Mouse (Mus musculus) midbrain, embryonic 12.5 days (tissue): ENCODE data around the gene Mypn. TPM values are rescaled to one million over a fixed set of nuclear protein-coding genes. Genes with fewer than 3 reads are reported as not detected.

Experiments used
- ATAC-seq: fragments of 200-750 bp; cut with Nextera tagmentation; 2 replicates; pipeline ENCODE4 v1.8.0; 2017; ENCODE audit warnings: low read depth, moderate TSS enrichment, moderate library complexity; ENCODE audit not compliant: low FRiP score
- H3K27ac ChIP-seq: fragments of 300-500 bp; sonication (generic); replicated peaks from 2 replicates; pipeline ENCODE4 v1.5.1; 2016; ENCODE audit warnings: mild to moderate bottlenecking
- H3K27me3 ChIP-seq: fragments of 300-500 bp; sonication (generic); 2 replicates; pipeline ENCODE4 v1.6.1; 2016; ENCODE audit warnings: mild to moderate bottlenecking
- H3K36me3 ChIP-seq: fragments of 300-500 bp; sonication (generic); 2 replicates; pipeline ENCODE4 v1.6.1; 2016
- H3K4me1 ChIP-seq: fragments of 300-500 bp; sonication (generic); 2 replicates; pipeline ENCODE4 v1.6.1; 2016
- H3K4me2 ChIP-seq: fragments of 300-500 bp; sonication (generic); replicated peaks from 2 replicates; pipeline ENCODE4 v1.6.1; 2016; ENCODE audit warnings: mild to moderate bottlenecking, moderate library complexity
- H3K4me3 ChIP-seq: fragments of 300-500 bp; sonication (generic); 2 replicates; pipeline ENCODE4 v1.5.1; 2016; ENCODE audit warnings: mild to moderate bottlenecking
- H3K9ac ChIP-seq: fragments of 300-500 bp; sonication (generic); replicated peaks from 2 replicates; pipeline ENCODE4 v1.6.1; 2016; ENCODE audit warnings: mild to moderate bottlenecking, moderate library complexity
- H3K9me3 ChIP-seq: fragments of 300-500 bp; sonication (generic); 2 replicates; pipeline ENCODE4 v1.6.1; 2016; ENCODE audit warnings: mild to moderate bottlenecking
- WGBS: fragments of 180-500 bp; shearing (Covaris S2); methylation state at CpG from one replicate; pipeline ENCODE4 v1.1.7; 2016; 5-methylcytosine and 5-hydroxymethylcytosine counted together
- polyA plus RNA-seq: library from polyadenylated mRNA; unstranded; fragments of >200 nt; fragmentation: Nextera tagmentation; extraction: Ambion mirVana; gene quantifications from 2 replicates; pipeline ENCODE4 v1.2.1, GENCODE M21; 2016

Mypn gene
- polyA plus RNA-seq, 1 experiment from 2014 or later = 0.13 TPM

DNA sequence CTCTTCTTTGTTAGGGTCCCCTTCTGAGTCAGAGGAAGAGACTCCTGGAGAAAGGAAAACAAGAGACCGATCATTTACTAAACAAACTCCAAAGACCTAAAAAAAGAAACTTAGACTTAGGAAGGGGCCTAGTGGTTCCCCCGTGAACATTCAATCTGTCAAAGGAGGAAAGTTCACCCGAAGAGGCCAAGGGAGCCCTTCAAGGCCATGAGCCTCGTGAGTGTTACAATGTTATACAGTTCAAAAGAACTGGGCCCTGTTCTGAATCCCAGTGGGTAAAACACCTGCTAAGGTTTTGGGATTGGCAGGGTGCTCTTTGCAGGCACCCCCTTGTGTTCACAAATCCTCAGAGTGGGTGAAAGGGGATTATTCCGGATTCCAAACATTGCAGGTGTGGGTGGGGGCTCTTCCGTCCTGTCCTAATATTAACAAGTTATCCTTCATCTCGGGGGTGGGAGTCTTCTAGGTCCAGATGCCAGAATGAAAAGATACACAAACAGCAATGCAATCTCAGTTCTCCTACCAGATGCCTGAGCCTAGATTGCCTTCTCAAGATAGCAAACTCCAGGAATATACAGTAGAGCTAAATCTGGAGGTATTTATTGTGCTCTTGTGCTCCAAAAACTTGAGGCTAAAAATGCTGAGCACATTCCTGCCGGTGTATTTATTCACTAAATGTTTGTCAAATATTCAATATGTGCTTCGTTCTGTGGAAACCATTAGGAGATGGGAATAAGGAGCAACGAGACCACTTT, 36.3 kb downstream of the Mypn start:
- H3K4me2 ChIP-seq = no peak overlapping the region
- H3K27me3 ChIP-seq = no peaks in the 10 kb centered on the region
- ATAC-seq = no peak
- 85% methylated on average over 10 of the region's 10 CpGs for WGBS
- no peak overlapping the region for H3K9ac ChIP-seq
- H3K9me3 ChIP-seq = no peaks in the 10 kb centered on the region
- no peaks in the 10 kb centered on the region for H3K4me1 ChIP-seq
- H3K36me3 ChIP-seq = no peaks in the 10 kb centered on the region
- H3K4me3 ChIP-seq = no peak overlapping the region
- H3K27ac ChIP-seq = no peak overlapping the region

DNA sequence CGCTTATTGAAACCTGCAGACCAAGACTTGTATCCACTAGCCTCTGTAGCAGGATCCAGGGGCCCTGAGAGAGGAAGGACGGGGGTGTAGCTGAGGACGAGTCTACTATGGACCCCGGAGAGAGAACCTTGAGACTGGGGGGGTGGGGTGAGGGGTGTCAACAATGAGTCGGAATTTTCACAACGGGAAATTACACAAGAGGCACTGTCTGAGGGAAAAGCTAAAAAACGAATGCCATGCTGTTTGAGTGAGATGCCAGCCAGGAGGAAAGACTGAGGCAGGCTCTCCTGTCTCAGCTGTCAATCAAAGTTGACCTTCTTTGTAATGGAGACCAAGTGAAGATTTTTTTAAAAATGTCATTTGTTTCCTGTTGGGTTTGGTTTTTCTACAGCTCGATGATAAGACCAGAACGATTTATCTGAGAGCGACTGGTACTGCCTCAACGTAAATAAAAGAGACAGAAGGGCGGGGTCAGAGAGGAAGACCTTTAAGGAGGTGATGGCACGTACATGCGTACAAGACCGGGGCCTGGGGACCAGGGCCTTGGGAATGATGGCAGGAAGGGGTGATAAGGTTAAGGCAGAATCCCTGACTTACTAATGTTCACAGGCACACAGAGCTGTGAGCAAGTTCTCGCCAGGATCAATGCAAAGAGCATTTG, 37.9 kb downstream of the Mypn start:
- Histone ChIP-seq H3K4me2 (no peak overlapping the region), H3K4me1 (no peaks in the 10 kb centered on the region), H3K27ac (no peak overlapping the region), H3K4me3 (no peak overlapping the region), H3K9ac (no peak overlapping the region), H3K36me3 (no peaks in the 10 kb centered on the region), H3K27me3 (no peaks in the 10 kb centered on the region), H3K9me3 (no peaks in the 10 kb centered on the region)
- ATAC-seq = no peak
- 89% methylated on average over 16 of the region's 16 CpGs for WGBS

DNA sequence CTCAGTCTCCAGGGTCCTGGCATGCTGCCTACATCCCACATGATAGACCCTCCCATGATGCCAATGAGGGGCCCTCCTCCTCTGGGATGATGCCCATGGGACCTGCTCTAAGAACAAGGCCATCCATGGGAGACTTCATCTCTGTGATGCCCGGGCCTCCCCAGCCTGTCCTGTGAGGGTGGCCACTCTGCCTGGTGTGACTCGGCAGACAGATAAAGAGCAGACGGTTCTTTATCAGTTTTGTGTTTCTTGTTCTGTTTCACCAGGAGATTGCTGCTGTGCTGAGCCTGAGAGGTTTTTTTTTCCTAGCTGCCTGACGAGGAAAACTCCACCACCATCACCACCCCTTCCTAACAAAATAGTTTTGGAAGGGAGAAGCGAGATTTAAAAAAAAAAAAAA, 42.5 kb downstream of the Mypn start:
- ATAC-seq = no peak
- Histone ChIP-seq H3K4me2 (no peak overlapping the region), H3K27ac (no peak overlapping the region), H3K4me3 (no peak overlapping the region), H3K27me3 (no peaks in the 10 kb centered on the region), H3K4me1 (no peaks in the 10 kb centered on the region), H3K9ac (no peak overlapping the region), H3K9me3 (no peaks in the 10 kb centered on the region), H3K36me3 (no peaks in the 10 kb centered on the region)
- 70% methylated on average over 5 of the region's 5 CpGs for WGBS

DNA sequence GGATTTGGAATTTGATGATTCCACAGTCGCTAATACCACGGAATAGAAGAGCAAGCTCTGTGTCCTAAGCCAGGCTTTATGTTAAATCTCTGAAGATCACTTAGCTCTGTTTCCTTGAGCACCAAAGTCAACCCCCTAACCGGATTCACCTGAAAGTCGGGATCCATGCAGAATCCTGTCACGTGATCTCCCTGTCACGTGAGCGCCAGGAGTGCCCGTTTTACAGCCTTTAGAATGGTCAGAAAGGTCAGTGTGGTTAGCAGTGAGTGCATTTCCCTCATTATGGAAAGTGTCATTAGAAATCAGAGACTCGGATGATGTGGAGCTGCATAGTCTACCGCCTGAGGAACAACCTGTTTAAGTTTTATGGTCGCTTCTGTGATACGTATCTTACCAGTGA, 43.1 kb downstream of the Mypn start:
- no peak overlapping the region for H3K9ac ChIP-seq
- H3K36me3 ChIP-seq = no peaks in the 10 kb centered on the region
- WGBS = 79% methylated on average over 12 of the region's 12 CpGs
- H3K4me1 ChIP-seq = no peaks in the 10 kb centered on the region
- H3K27ac ChIP-seq = no peak overlapping the region
- H3K27me3 ChIP-seq = no peaks in the 10 kb centered on the region
- H3K4me2 ChIP-seq = no peak overlapping the region
- no peak overlapping the region for H3K4me3 ChIP-seq
- no peak for ATAC-seq
- no peaks in the 10 kb centered on the region for H3K9me3 ChIP-seq

DNA sequence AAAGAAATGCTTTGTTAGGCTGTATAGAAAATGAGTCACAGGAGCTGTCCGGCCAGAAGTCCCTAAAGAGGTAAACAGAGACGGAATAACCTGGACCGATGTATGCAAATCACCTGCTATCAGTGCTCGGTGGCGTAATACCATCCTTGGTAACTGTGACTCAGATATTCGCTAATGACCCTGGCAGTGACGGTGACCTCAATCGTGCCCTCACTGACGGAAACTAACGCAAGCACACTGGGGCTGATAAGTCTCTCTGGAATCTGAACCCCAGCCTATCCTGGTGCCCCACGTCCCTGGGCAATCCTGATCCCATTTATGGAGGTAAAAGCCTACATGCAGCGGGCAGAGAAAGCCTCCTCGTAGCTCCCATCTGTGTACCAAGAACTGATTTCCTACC, 45.6 kb downstream of the Mypn start:
- H3K9me3 ChIP-seq = no peaks in the 10 kb centered on the region
- no peaks in the 10 kb centered on the region for H3K27me3 ChIP-seq
- H3K27ac ChIP-seq = no peak overlapping the region
- no peaks in the 10 kb centered on the region for H3K36me3 ChIP-seq
- H3K4me2 ChIP-seq = no peak overlapping the region
- H3K9ac ChIP-seq = no peak overlapping the region
- no peaks in the 10 kb centered on the region for H3K4me1 ChIP-seq
- no peak overlapping the region for H3K4me3 ChIP-seq
- 80% methylated on average over 13 of the region's 13 CpGs for WGBS
- no peak for ATAC-seq

DNA sequence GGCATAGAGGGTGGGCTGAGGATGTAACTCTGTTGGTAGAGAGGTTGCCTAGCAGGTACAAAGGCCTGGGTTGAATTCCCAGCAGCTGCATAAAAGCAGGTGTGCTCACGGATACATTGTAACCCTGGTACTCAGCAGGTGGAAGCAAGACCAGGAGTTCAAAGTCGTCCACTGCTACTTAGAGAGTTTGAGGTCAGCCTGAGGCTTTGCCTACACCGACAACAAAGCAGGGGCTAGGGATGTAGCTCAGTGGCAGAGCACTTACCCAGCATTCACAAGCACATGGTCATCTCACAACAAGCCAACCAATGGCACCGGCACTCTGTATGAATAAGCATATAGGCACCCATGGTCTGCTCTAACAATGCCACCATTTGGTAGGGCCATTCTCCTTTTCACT, 46.3 kb downstream of the Mypn start:
- ATAC-seq = no peak
- Histone ChIP-seq H3K27ac (no peak overlapping the region), H3K4me3 (no peak overlapping the region), H3K36me3 (no peaks in the 10 kb centered on the region), H3K9ac (no peak overlapping the region), H3K4me1 (no peaks in the 10 kb centered on the region), H3K9me3 (no peaks in the 10 kb centered on the region), H3K27me3 (no peaks in the 10 kb centered on the region), H3K4me2 (no peak overlapping the region)
- WGBS = 78% methylated on average over 4 of the region's 4 CpGs

DNA sequence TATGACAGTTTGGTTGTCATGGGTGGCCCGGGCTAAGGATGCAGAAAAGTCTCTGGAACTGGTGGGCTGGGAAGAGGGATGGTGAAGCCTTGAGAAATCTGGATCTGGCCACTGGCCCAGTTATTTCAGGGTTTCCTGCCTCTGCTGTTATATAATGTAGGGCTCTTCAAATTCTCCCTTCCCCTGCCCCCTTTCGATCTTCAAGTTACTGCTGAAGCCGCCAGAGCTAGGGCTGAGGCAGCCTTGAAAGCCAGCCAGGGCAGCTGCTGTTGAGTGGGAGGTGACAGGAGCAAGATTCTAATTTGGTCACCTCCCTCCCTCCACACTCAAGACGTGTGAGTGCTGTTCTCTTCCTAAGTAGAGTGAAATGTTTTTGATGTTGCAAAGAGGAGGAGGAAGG, 46.8 kb downstream of the Mypn start:
- no peak for ATAC-seq
- no peaks in the 10 kb centered on the region for H3K9me3 ChIP-seq
- no peak overlapping the region for H3K4me3 ChIP-seq
- no peaks in the 10 kb centered on the region for H3K36me3 ChIP-seq
- no peak overlapping the region for H3K9ac ChIP-seq
- H3K4me1 ChIP-seq = no peaks in the 10 kb centered on the region
- no peaks in the 10 kb centered on the region for H3K27me3 ChIP-seq
- no peak overlapping the region for H3K4me2 ChIP-seq
- WGBS = 69% methylated on average over 4 of the region's 4 CpGs
- H3K27ac ChIP-seq = no peak overlapping the region

DNA sequence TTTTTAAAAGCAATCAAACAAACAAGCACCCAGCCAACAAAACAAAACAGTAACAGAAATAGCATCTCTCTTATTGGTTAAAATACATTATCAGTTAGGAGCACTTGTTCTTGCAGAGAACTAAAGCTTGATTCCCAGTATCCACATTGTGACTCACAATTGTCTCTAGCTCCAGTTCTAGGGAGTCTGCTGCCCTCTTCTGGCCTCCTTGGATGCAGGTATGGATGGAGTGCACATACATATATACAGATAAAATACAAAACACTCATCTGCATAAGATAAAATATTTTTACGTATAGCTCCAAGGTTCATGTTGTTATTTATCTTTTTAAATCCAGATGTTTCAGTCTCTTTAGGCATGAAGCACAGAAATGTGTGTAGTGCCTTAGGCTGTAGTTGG, 47.4 kb downstream of the Mypn start:
- no peak overlapping the region for H3K27ac ChIP-seq
- no peak overlapping the region for H3K4me3 ChIP-seq
- no peaks in the 10 kb centered on the region for H3K9me3 ChIP-seq
- H3K4me1 ChIP-seq = no peaks in the 10 kb centered on the region
- no peak for ATAC-seq
- H3K27me3 ChIP-seq = no peaks in the 10 kb centered on the region
- no peaks in the 10 kb centered on the region for H3K36me3 ChIP-seq
- WGBS = 93% methylated on average over 1 of the region's 1 CpGs
- H3K4me2 ChIP-seq = no peak overlapping the region
- no peak overlapping the region for H3K9ac ChIP-seq

DNA sequence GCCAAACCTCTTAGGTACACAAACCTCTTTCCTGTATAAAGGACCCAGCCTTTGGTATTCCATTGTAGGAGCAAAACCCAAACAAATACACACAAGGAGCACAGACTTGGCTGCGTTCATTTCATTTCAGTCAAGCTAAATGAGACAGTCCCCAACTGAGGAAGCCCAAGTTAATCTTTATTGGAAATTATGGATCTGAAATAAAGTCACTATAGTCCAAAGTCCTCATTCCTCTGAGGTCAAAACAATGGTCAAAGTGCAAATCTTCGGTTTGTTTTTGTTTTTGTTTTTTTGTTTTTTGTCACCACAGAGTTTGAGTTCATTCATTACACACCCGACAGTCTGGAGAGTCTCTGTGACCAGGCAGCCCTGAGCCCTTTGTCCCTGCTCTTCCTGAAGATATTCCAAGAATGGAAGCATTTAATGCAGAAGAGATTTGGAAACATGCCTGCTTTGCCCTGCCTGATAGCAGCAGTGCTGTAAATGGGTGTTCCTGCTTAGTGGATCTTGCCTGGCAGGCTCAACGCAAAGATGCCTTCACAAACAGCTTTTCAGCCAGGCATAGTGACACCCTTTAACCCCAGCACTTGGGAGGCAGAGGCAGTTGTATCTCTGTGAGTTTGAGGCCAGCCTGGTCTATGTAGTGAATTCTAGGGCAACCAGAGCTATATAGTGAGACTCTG, 47.9 kb downstream of the Mypn start:
- no peak overlapping the region for H3K27ac ChIP-seq
- H3K36me3 ChIP-seq = no peaks in the 10 kb centered on the region
- ATAC-seq = no peak
- no peak overlapping the region for H3K4me2 ChIP-seq
- H3K4me3 ChIP-seq = no peak overlapping the region
- no peaks in the 10 kb centered on the region for H3K4me1 ChIP-seq
- H3K27me3 ChIP-seq = no peaks in the 10 kb centered on the region
- no peaks in the 10 kb centered on the region for H3K9me3 ChIP-seq
- no peak overlapping the region for H3K9ac ChIP-seq
- WGBS = 81% methylated on average over 4 of the region's 4 CpGs

DNA sequence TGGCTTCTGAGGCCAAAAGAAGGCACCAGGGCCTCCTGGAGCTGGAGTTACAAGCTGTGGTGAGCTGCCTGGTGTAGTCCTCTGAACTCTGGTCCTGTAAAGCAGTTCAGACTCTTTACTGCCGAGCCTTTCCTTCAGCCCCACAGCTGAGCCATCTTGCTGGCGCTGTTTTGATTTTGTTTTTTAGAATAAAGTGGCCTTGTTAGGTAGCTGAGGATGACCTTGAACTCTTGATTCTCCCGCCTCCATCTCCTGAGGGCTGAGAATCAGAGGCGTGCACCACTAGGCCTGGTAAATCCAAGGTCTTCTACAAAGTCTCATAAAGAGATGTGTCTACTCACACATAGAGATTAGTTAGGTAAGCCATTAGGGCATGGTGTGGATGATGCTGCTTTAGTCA, 49.0 kb downstream of the Mypn start:
- 86% methylated on average over 4 of the region's 4 CpGs for WGBS
- Histone ChIP-seq H3K9me3 (no peaks in the 10 kb centered on the region), H3K4me3 (no peak overlapping the region), H3K4me2 (no peak overlapping the region), H3K36me3 (no peaks in the 10 kb centered on the region), H3K27me3 (no peaks in the 10 kb centered on the region), H3K9ac (no peak overlapping the region), H3K4me1 (no peaks in the 10 kb centered on the region), H3K27ac (no peak overlapping the region)
- ATAC-seq = no peak

DNA sequence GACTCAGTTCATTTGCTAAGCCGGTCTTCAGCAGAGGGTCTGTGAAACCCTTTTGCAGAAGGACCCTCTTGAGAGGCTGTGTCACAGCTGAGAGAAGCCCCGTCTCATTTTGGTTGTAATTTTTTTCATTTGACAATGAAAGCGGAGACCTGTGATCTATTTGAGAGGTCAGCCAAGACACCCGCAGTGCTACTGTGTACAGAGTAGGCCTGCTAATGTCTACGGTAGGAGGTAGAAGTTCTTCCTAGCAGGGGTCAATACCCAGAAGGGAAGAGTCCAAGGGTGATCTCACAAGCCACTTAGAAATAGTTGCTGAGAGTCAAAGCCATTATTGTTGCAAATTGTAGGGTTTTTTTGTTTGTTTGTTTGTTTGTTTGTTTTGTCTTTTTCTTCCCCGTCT, 49.5 kb downstream of the Mypn start:
- Histone ChIP-seq H3K36me3 (no peaks in the 10 kb centered on the region), H3K27ac (no peak overlapping the region), H3K9ac (no peak overlapping the region), H3K9me3 (no peaks in the 10 kb centered on the region), H3K4me2 (no peak overlapping the region), H3K4me3 (no peak overlapping the region), H3K27me3 (no peaks in the 10 kb centered on the region), H3K4me1 (no peaks in the 10 kb centered on the region)
- WGBS = 89% methylated on average over 6 of the region's 6 CpGs
- no peak for ATAC-seq

DNA sequence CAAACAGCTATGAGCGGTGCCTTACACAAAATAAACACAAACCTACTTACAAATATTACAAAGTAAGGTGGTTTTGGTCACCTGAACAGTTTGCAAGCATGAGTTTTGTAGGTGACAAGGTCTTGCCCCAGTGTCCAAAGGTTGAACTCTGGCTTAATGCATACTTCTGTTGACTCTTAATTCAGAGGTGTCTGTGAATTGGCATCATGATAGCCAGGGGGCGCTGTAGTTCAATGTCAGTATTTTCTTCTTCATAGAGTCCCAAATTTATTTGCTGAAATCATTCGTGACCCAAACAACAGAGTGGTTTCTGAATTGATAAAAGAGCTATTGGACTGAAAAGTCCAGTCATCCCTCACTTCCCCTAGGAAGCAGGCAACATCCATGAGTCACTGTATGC, 50.2 kb downstream of the Mypn start:
- ATAC-seq = no peak

More for the DNA sequence above, 50.2 kb downstream of the Mypn start:
- H3K27ac ChIP-seq = no peak overlapping the region
- H3K4me3 ChIP-seq = no peak overlapping the region
- H3K9me3 ChIP-seq = no peaks in the 10 kb centered on the region
- no peaks in the 10 kb centered on the region for H3K36me3 ChIP-seq
- H3K27me3 ChIP-seq = no peaks in the 10 kb centered on the region
- no peak overlapping the region for H3K9ac ChIP-seq
- 41% methylated on average over 3 of the region's 3 CpGs for WGBS
- no peaks in the 10 kb centered on the region for H3K4me1 ChIP-seq
- H3K4me2 ChIP-seq = no peak overlapping the region
